Mouse (Mus musculus) CH12F3 (cell line): Measurements from ENCODE around the gene Art2b.
"Not testable (repeated sequence)": the region's sequence is repeated elsewhere in the genome, so short reads cannot be mapped to it uniquely, and the experiment has no call there.

Experiments used
- in situ Hi-C: fragments of 300-500 bp; cut with MboI; formaldehyde crosslinking; loops from 2 replicates; pipeline ENCODE4 v1.14.3; 2020; ENCODE audit warnings: low sequenced_read_pairs

Art2b gene

DNA sequence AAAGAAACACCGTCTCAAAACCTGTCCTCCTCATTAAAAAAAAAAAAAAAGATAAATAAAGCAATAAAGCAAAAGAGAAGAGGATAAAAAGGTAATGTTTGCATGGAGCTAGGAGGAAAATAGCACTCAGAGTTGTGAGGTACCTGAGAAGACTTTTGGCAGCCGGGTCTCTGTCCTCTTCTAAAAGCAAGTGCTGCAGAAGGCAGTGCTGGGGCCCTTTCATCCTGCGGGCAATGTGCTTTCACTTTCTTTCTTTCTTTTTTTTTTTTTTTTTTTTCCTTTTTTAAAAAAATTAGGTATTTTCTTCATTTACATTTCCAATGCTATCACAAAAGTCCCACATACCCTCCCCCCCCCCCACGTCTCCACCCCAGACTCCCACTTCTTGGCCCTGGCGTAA, at the start of gene Art2b:
TSS of gene Art2b (minus strand) at position 193 of the 400 bp plus-strand sequence.
- in situ Hi-C loops: no loop called here

DNA sequence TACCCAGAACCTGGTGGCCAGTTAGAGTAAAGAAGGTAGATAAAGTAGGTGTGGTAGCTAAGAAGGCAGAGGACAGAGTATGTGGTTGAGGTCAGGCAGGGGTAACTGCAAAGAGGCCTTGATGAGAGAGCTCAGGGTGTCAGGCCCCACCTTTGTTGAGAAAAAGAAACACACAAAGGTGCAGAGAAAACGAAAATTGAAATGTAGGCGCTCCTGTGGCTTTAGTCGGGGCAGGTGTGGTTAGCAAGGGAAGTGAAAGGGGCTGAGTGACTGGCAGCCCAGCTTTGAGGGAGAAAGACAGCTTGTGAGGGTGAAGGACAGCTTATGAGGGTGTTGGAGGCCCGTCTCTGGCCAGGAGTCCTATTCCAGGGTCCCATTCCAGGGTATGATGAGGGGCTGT, 49.1 kb upstream of the Art2b start:
- in situ Hi-C loops: no loop called here

DNA sequence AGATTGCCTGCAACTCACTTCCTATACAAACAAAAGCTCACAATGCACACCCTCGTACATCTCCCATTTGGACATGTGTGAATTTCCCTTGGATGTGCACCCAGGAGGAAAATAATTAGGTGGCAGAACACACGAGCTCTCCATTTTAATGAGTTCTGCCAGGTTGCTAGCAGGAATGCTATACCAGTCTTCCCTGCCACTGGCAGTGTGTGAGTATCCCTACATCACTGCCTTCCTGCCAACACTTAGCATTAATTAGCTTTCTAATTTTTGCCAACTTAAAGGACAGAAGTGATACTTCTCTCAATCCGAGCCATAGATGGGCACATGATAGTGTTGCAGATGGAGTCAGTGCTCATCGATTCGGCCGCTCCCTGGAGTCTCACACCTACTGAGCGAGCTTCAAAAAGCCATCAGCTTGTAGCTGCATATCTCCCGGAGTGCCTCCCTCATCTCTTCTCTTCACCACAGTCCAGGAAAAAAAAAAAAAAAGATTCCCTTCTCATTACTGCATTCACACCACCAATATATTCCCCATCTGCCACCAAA, 48.3 kb upstream of the Art2b start:
- in situ Hi-C loops: no loop called here

DNA sequence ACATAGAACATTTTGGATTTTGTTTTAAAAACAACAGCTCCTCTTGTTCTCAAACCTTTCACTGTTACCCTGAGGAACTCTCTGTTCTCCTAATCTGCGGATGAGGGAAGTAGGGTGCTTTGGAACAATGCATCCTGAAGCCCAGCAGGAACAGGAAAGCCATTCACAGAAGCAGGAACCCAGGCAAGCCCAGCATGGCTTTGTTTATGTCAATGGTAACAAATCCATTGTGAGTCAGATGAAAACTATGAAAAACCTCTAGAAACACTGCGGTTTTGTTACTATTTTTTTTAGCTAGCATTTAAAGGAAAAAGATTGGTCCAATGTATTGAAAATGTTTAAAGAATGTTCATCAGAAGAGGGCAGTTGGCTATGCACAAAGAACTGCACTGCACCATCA, 43.1 kb upstream of the Art2b start:
- in situ Hi-C loops: no loop called here

DNA sequence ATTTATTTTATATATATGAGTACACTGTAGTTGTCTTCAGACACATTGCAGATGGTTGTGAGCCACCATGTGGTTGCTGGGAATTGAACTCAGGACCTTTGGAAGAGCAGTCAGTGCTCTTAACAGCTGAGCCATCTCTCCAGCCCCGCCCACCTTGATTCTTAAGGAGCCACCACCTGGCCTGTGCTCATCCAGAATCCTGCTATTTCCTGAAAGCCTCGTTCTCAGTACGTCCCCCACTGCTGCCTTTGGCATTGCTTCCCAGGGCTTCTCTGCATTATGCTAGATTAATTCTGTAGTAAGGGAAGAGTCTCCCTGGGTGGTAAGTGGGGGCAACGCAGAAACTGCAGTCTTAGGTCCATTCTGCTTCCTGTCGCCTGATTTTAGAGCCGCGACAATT, 41.8 kb upstream of the Art2b start:
- in situ Hi-C loops: not testable (repeated sequence)

DNA sequence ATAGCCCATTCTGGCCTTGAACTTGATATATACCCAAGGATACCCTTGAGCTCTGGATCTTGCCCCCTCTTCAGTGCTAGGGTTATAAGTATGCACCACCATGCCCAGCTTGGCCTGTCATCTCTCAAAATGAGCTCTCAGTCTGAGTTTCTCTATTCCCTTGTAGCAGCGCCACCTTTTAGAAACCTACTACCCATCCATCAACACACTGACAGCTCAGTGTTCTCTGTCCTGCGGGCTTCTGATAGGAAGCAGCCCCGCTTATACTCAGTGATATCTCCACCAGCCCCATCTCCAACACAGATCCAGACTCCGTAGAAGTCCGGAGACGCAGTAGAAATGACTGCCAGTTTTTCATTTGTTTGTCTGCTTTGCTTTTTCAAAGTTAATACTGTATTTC, 38.9 kb upstream of the Art2b start:
- in situ Hi-C loops: no loop called here

DNA sequence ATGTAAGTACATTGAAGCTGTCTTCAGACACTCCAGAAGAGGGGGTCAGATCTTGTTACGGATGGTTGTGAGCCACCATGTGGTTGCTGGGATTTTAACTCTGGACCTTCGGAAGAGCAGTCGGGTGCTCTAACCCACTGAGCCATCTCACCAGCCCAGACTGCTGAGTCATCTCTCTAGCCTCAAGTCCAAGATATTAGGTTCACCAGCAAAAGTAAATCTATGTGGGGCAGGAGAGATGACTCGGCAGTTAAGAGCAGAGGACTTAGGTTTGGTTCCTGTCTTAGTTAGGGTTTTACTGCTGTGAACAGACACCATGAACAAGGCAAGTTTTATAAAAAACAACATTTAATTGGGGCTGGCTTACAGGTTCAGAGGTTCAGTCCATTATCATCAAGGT, 36.5 kb upstream of the Art2b start:
- in situ Hi-C loops: not testable (repeated sequence)

DNA sequence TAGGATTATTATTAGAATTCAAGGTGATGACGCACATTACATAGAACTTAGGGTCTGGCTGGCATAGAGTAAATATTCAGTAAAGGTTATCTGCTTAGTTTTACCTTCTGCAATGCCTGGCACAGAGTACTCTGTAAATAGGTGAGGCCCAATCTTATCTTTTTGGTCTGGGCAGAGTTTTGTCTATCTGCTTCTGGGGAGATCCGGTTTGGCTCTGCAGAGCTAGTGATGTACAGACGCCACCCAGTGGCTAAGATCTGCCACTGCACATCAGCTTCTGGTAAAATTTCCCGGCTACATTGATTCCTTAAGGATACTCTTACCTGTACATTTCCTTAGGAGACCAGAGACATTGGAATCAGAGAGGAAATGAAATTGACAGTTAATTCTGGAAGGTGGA, 35.0 kb upstream of the Art2b start:
- in situ Hi-C loops: no loop called here

DNA sequence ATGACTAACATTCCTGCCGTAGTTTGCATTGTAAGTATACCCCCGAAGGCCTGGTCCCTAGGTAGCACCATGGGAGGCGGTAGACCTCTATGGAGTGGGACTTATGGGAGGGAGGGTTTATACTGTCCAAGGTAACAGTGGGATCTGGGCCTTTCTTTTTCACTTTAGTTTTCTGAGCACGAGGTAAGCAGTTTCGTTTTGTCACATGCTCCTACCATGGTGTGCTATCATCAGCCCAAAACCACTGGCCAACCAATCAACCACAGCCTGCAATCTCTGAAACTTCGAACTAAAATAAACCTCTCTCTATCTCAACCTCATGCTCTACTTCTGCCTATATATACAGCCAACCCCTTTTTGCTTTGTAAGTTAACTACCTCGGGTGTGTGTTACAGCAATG, 32.9 kb upstream of the Art2b start:
- in situ Hi-C loops: no loop called here

DNA sequence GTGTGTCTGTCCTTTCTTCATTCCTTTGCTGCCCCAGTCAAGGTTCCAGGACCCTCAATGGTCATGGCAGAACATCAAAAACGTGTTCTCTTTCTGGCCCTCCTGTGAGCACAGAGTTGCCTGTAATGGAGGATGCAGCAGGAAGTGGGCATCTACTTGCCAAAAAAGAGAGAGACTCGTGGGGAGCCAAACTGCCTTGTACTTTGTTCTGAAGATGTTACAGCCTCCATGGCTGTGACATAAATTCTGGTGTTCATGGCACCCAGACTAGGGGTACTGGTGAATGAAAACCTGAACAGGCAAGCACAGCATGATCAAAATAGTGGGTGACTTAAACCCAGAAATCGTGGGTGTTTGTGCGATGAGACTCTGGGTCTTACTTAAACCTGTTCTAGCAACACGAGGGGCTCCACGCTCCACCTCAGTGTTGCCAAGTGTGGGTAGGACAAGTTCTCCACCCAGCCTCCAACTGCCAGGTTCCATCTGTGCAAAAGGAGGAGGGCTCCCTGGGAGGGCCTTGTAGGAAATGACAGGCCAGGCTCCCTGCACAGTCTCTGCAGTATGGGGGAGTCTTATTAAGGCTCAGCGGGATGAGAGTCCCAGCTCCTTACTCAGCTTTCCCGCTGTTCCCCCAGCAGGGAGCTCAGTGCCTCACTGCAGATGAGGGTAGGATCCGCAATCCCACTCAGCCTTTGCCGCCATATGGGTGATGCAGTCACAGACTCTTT, 32.2 kb upstream of the Art2b start:
- in situ Hi-C loops: no loop called here

DNA sequence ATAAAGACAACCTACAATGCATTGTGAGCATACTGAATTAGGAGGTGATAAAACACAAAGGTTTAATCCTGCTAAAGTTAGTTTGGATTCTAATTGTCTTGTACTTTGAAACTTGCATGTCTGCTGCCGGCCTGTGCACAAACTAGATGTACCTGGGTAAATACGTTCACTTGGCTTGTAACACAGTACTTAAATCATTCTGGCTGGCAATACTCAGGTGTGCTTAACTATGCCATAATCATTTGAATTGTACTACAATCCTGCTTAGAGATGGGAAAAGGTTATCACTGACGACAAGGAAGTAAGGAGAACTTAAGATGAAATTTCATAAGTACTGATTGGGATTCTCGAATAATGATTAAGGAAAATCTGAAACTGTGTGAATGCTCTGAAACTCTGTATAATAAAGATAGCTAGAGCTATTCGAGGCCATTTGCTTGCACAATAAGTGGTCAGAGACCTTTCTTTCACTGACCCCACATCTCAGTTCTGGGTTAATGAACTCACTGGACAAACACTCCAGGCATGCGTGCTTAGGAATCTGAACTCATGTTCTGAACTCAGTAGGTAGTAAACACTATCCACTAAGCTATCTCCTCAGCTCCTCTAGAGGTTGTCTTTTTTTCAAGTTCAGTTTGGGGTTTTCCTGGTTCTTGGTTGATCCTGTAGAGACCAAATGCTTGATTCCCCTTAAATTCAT, 30.9 kb upstream of the Art2b start:
- in situ Hi-C loops: no loop called here

DNA sequence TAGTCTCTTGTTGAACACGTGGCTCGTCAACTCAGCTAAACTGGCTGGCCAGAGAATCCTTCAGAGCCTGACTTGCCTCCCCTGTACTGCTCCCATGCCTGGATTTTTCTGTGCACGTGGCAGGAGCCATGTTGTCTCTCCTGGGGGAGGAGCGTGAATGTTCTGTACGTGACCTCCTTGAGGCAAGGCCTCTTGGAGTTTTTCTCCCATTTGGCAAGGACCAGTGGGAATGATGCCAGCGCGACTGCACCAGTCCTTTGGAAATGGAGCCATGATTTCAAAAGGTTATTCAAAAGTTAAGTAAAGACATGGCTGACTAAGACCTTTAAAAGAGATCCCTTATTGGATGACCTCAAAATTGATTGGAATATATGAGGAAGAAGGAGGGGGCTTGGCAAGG, 30.0 kb upstream of the Art2b start:
- in situ Hi-C loops: no loop called here

DNA sequence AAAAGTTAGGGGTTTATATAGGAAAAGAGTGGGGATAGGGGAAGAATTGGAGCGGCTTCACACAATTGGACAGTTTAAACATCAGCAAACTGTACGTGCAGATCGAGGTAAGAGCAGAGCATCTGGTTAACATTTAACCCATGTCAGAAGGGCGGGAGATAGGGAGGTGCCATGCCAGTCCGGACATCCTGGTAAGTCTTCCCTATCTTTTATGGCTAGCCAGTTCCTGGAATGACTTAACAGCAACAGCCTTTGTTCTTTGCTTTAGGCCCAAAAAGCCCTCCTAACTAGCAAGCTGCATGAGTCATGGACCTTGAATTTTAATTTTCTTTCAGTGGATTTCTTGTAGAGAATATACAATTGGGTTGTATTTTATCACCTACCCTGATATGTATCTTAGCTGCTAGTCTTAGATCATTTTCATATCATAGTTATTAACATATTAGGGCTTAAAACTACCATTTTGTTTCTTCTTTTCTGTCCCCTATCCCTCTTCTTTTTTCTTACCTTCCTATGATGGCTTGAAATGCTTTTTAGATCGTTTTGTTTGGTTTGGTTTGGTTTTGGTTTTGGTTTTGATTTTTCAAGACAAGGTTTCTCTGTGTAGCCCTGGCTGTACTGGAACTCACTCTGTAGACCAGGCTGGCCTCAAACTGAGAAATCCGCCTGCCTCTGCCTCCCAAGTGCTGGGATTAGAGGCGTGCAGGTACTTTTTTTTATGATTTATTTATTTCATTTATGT, 27.6 kb upstream of the Art2b start:
- in situ Hi-C loops: not testable (repeated sequence)

DNA sequence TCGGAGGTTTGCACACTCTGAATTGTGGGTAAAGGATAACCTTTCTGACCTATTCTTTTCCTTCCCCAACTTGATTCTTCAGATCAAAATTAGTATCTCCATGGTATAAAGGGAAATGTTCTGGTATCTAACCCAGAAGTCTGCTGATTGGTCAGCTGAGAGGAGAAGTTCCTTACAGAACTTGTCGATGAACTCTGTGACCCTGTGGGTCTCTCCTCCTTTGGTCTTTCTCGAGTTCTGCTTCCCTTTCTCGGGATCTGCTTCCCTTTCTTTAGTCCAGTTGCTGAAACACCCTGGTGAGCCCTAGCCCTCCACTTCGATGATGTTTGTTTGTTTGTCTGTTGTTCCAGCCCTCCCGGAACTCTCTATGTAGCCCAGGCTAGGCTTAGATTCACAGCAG, 22.4 kb upstream of the Art2b start:
- in situ Hi-C loops: no loop called here

DNA sequence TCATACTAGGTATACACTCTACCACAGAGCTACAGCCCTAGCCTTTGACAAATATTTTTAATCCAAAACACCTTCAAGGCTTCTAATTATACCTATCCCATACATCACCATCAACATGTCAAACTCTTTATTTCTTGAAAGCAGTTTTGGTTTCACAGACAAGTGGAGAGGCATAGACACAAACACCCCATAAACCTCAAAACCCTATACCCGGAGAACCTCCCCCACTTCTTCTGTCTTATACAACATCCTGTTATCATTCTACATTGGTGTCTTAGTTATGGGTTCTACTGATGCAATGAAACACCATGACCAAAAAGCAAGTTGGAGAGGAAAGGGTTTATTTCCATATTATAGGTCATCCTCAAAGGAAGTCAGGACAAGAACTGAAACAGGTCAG, 15.0 kb upstream of the Art2b start:
- in situ Hi-C loops: no loop called here

DNA sequence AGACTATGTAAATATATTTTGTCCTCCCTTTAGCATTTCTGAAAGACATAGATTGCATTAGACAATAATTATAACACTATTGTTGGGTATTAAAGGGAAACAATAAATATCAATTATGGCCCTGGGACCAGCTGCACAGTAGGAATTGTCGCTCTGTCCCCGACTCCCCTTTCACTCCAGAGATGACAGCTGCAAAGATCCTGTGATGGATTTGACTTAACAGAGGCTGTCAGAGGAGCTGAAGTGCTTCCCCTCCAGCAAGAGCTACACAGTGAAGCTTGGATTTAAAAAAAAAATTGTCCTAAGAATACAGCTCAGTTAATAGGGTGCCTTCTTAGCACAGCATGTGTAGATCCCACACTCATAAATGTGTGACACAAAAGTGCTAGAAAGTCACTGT, 13.1 kb upstream of the Art2b start:
- in situ Hi-C loops: no loop called here

DNA sequence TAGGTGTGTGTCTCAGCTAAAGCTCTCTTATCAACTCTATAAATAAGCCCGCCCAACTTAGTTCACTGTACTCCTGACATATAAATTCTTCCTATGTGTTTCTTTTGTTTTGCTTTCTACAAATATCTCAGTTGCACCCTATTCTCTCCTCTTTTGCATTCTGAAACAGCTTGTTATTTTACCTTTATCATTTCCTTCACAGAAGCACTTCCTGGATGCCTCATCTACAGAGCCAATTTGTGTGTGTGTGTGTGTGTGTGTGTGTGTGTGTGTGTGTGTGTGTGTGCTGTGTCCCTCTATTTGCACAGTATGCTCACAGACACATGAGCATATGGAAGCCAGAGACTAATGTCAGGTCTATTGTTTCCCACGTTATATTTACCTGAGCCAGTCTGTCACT, 9.6 kb upstream of the Art2b start:
- in situ Hi-C loops: no loop called here

DNA sequence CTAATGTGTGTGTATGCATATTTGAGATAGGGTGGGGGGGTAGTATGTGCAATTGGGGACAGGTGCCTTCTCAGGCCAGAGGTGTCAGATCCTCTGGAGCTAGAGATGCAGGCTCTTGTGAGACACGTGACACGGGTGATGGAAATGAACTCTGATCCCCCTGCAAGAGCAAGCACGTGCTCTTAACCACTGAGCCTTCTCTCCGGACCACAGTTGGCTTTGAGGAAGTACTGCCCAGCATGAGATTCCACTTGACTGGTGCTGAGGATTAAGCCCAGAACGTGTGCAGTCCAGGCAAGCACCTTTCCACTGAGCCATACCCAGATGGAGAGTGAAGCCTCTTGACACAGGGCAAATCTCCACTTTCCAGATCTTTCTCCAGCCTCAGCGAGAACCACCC, 1.1 kb downstream of the Art2b start:
- in situ Hi-C loops: not testable (repeated sequence)

DNA sequence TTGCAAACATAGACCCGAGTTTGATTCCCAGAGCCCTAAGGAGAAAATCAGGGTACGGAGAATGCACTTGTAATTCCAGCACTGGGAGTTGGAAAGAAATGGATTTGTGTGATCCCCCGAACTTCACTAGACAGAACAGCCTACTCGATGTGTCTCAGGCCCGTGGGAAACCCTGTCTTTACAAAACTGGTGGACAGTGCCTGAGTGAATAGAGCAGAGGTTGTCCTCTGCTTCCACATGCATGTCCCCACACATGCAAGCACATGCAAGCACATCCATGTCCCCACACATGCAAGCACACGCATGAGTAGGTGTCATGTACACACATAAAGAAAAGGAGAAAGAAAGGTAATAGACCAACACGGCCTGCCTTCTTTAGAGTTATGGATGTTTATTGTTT, 3.4 kb downstream of the Art2b start:
- in situ Hi-C loops: no loop called here

DNA sequence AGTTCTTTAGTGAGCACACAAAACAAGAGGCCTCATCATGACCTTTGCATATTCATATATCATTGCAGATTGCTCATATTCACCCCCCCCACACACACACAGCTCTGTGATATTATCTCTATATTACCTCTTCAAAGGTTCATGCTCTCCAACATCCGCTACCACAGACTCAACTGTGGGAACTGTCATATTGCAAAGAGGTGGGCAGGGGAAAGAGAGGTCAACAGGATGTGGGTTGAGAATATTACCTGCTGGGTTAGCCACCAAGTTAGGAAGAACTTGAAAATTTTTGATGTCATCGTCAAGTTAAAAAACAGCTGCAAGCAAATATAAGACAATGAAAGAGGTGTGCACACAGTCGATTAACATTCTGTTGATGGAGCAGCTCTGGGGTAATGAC, 4.5 kb downstream of the Art2b start:
- in situ Hi-C loops: not testable (repeated sequence)

DNA sequence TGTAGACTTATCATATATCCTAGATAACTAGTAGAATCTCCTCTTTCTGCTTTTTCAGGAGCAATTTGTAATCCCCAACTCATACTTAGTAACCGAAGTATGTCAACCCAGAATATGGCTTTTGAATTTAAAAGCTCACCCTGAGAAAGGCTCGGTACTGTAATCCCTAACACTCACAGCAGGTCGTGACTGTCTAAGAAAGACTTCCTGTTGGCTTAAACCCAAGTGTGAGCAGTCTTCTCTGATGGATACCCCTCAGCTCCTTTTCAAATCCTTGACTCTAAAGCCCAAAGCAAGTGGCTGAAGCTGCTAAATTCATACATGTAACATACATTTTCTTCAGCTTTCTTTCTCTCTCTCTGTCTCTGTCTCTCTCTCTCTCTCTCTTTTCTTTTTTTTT, 11.0 kb downstream of the Art2b start:
- in situ Hi-C loops: no loop called here

DNA sequence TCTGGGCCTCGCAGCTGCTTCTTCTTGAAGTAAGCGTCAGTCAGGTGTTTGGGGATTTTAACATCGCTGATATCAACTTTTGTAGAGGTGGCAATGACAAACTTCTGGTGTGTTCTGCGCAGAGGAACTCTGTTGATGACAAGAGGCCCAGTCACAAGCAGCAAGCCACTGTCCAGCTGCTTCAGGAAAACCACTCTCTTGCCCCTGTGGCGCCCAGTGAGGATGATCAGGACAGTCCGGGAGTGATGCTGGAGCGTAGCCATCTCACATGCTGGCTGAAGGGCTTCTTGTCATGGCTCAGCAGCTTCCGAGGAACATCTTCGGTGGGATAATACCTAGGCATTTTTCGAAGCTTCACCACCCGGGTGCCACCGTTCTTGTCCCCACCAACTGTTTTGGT, 11.8 kb downstream of the Art2b start:
- in situ Hi-C loops: not testable (repeated sequence)
